Mouse (Mus musculus): ENCODE results near the gene Mat2b. TPM values are rescaled to one million over a fixed set of nuclear protein-coding genes. Genes with fewer than 3 reads are reported as not detected.

Mat2b gene
- 272 TPM for polyA plus RNA-seq (2017; shearing (Covaris generic))

DNA sequence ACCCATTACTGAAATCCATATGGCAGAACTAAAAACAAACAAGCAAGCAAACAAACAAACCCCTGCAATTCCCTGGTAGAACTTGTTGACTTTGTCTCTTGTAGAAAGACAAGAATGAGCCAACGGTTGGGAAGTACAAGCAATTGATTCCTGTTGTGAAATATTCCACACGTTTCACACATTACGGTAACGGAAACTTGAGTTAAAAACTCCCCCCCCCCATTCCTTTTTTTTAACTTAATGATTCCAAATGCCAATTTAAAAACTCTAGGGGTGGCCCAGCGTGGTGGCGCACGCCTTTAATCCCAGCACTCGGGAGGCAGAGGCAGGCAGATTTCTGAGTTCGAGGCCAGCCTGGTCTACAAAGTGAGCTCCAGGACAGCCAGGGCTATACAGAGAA lies at the start of gene Mat2b:
TSS of gene Mat2b (minus strand) at position 101 of the 400 bp plus-strand sequence.

DNA sequence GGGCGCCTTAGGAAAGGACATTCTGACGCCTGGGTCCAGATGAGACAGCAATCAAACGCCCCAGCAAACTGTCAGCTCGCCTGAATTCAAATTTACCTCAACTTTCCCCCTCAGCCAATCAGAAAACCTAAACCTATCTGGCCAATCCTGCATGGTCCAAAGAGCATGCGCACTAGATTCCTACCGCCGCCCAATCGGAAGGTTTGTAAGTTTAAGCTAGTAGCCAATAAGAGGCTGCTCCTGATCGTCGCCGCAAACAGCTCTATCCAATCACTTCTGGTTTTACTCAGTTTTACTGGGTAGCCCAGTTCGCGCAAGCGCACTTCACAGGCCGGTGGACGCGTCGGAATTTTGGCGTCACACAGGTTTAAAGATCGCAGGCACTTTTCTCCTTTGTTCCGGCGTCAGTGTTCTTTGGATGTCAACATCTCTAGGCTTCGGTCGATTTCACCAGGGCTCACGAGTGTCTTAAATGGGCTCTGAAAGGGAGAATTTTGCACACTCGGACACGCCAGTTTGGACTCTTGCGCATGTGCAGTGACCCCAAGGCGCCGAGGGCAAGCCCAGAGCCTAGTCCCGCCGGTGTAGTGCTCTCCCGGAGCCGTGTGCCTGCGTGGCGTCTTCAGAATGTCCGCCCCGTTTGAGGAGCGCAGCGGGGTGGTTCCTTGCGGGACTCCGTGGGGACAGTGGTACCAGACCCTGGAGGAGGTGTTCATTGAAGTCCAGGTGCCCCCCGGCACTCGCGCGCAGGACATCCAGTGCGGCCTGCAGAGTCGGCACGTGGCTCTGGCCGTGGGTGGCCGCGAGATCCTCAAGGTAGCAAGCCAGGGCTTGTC lies 38.6 kb upstream of the Mat2b start, which contains the start of the genes Hmmr and Nudcd2:
TSS of gene Hmmr (minus strand) at position 84 of the 836 bp plus-strand sequence.
TSS of gene Nudcd2 (plus strand) at position 329 of the 836 bp plus-strand sequence.

Other genes starting within 250 kb of the Mat2b start
- gene Hmmr, start 38.2 kb upstream of the Mat2b start, polyA plus RNA-seq (2017; shearing (Covaris generic)), result 3.7 TPM
- 69.0 TPM for gene Nudcd2, start 38.5 kb upstream of the Mat2b start, polyA plus RNA-seq (2017; shearing (Covaris generic))
- 199 TPM for gene Ccng1, start 60.1 kb upstream of the Mat2b start, polyA plus RNA-seq (2017; shearing (Covaris generic))